Mouse (Mus musculus) c-Kit-positive CD71-positive TER-119-positive erythroid progenitor cells, embryonic 14.5 days (primary cell): ENCODE data around the gene Fbxo28.

ENCODE experiments used
- DNase-seq: peaks from one replicate; pipeline ENCODE4 v3.0.0-alpha.2; 2013; ENCODE audit warnings: low spot score

Fbxo28 gene

DNA sequence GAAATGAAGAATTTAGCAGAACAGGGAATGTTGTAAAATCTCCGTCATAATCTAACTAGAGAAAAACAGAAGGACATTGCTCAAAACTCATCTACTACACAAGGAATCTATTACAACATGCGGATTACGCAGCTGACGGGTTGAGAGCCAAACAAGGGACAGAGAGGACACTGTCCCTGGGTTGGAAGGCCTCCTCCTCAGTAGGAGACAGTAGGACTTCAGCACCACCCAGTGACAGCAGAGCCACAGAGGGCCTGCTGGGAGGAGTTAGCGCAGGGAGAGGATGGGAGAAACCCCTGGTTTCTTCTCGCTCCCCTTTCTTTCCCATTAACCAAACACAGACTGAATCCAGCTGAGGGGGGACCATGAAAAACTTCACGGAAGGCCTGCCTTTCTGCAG is 53.6 kb downstream of the Fbxo28 start:
- no peak for DNase-seq

DNA sequence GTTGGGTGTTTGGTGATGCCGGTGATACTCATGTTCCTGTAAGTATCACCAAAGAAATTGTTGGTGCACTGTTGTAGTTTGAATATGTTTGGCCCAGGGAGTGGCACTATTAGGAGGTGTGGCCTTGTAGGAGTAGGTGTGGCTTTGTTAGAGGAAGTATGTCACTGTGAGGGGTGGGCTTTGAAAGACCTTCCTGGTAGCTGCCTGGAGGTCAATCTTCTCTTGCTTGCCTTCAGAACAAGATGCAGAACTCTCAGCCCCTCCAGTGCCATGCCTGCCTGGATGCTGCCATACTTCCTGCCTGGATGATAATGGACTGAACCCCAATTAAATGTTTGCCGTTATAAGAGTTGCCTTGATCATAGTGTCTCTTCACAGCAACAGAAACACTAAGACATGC is 56.6 kb downstream of the Fbxo28 start:
- DNase-seq = no peak

DNA sequence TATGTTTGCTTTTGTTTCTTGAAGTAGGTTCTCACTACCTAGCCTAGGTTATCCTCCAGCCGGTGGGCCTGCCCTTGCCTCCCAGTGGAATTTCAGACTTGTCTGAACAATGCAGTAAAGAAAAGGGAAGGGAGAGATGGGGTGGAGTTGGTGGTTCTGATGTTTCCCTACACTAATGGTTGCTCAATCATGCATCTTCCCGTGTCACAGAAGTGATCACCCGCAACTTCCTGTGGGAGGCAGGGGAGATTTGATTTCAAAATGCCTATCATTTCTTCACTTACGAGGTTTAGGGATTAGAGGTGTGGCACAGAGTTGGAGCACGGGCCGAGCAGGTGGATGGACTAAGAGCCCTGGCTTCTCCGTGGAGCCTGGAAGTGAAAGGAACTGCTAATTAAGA is 58.2 kb downstream of the Fbxo28 start:
- DNase-seq = no peak

DNA sequence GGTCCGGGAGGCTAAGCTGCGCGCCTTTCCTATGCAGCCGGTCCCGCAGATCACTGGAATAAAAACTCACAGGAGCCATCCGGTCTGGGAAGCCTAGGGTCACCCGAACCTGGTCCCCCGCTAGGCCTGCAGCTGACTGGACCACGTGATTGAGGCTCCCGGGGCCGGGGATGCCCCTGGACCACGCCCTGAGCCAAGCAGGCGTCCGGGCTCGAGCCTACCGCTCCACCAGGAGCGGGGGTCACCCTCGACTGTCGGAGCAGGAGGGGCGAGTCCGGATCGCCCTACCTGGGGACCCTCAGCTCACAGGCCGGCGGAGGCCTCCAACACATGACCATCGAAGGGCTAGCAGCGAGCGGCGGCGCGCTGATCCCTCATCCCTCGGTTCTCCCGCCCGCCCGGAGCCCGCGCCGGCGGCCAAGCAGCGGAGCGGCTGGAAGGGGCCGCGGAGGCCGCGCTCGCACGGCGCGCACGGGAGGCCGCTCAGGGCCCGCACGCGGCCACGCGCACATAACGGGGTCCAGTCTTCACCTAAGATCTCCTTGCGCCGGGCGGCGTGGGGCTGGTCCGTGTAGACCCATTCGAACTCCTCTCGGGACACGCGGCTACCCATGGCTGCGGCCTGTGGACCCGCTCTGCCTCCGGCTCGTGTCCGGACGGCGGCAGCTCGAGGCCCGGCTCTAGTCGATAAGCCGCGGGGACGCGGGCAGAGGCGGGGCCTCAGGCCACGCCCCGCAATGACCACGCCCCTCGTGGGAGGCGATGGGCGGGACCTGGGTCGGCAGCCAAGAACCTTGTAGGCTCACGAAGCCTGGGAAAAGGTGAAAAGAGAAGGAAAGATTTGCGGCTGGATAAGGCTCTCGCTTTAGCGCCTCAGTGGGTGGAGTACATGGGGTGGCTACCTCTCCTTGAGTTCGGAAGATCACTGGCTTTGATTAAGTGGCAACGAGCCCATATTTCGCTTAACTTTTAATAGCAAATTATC is 59.0 kb downstream of the Fbxo28 start, which contains the start of gene Degs1:
Degs1 (minus strand) TSS at position 714 of the 985 bp plus-strand sequence.
- DNase-seq = peak; percentile 92

DNA sequence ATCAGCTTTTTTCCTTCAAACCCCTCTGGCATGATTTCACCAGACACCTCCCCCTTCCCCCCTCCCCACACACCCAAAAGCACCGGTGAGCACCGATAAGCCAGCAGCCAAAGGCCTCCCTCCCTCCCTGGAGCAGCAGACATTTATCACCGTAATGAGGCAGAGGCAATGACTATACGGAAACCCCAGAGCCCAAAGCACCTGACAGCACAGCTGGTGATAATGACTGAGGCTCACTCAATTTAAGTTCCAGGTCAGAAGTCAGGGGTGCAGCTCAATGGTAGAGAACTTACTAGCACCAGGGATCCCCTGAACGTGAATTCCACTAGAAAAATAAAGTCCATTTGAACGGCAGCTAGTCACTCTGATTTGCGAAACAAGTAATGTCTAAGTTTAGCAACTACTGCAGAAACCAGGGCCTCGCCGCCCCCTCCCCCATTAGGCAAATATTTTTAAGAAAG is 60.1 kb downstream of the Fbxo28 start:
- peak; percentile 79 for DNase-seq

DNA sequence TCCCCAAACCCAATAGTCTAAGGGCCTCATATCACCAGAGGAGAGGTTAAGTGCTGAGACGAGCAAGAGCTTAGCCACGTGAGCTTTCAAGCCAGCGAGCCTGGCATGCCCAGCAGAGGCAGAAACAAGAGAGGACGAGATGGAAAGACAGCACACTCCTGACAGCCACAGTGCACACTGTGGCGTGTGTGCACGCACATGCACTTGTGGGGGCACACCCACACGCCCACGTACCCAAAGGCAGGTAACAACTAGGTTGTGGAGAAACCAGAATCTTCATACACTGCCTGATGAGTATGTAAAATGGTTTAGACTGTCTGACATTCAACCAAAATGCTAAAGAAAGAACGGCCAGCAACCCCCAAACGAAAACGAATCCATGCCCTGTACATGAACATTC is 60.9 kb downstream of the Fbxo28 start:
- DNase-seq = peak; percentile 6

DNA sequence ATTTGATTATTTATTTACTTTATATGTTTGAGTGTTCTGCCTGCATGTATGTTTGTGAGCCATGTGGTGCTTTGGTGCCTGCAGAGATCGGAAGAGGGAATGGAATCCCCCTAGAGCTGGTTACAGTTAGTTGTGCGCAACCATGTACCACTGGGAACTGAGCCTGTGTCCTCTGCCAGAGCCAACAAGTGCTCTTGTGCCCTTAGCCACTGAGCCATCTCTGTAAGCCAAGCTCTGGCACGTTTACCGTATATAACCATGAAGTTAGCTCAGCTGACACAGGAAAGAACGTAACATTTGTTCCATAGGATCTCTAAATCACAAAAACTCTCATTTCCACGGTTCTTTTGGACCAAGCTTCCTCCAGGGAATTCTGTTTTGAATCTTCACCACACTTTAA is 61.4 kb downstream of the Fbxo28 start:
- DNase-seq = no peak

DNA sequence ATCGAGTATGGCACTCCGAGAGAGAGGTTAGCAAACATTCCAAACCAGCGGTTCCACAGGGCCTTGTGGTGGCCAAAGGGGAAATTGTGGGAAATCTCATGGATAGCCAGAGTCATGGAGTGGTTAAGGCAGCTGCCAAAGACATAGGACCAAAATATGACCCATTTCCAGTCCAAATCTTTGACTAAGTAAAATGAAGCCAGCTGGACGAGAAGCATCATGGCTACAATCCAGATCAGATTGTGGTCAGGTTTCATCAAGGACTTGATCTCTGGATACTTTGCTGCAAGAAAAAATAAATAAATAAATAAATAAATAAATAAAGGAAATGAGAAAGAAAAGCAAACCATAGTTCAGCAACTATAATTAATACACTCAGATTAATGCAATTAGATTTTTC is 62.0 kb downstream of the Fbxo28 start:
- no peak for DNase-seq

DNA sequence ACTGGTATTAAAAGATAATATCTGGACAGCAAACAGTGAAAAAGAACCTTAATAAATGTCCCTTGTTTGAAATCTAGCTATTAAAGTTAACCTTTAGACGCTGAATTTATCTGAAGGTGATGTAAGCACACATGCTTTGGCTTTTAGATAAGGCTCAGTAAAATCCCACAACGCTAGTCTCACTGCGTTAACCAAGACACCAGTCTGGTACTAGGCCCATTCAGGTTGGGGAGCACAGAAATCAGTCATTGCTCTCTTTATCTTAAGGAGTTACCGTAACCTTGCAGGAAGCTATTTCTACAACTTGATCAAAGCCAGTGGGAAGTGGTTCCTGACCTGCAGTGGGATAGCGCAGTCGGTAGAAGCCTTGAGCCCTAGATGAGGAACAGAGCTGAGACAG is 66.3 kb downstream of the Fbxo28 start:
- no peak for DNase-seq

DNA sequence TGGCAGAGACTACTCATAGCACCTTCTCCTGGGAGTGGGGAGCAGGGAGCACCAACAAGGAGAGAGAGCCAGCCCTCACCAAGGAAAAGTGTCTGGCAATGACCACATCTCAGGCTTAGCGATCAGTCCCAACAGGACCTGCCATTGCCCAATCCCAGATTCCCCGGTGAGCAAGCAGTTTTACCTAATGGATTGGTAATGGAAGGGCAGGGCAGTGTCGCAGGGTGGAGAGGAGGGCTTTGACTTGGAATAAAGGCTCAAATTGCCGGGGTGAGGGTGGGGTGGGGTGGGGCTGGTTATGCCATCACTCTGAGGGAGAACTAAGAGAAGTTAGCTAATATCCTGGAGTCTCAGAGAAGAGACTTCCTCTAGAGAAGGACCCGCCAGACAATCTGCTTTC is 69.8 kb downstream of the Fbxo28 start:
- no peak for DNase-seq

DNA sequence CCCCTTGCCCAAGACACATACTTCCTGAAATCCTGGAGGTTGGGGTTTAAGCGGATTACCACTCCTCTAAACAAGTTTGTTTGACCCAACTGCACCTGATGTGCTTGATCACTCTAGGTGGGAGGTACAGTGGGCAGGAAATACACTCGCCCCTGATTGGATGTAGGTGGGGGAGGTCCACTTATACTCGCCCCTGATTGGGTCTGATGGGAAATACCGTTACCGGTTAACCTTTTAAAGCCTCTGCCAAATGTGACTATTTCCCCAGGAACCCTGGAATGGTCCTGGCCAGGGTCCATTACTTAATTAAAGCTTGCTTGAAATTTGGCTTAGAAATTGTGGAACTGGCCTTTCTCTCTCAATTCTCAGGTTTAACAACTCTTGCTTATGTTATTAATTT is 70.3 kb downstream of the Fbxo28 start:
- DNase-seq = no peak

DNA sequence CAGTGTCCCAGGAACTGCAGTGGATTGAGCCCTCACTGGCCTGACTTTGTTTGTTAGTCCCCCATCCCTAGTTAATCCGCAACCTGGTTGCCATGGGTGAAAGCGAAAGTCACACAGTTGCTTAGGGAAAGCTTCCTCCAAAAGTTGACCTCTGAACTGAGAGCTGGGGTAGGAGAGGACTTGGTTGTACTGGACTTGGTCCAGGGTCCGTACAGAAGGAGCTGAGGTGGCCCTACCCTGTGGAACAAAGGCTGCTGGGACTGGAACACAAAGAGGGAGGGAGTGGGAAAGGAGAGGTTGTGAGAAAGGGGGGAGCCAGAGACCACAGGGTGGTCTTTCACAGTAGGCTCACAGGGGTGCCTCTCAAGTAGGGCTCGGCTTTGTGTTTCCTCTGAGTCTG is 73.1 kb downstream of the Fbxo28 start:
- no peak for DNase-seq

DNA sequence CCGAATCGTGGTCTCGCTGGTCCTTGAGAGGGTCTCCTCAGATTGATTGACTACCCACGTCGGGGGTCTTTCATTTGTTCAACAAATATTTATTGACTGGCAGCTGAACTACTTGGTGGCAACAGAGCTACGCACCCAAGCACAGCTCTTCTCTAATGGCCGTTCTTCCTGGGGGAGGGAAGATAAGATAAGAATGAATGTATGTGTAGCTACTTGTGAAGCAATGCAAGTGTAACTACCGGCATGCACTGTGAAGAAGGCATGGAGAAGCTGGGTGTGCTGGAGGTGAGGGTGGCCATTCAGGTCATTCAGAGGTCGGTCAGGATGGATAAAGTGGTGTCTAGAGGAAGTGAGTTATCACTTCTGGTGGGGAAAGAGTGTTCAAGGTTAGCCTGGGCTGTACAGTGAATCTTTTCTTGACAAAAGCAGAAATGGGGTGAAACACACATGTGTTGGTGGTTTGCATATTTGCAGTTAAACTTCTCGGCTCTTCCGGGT is 75.4 kb downstream of the Fbxo28 start:
- no peak for DNase-seq
